Mouse (Mus musculus) left cerebral cortex, adult 11 months (tissue): Measurements from ENCODE around the gene Rpn2.

Source experiments
- DNase-seq: peaks from one replicate; pipeline ENCODE4 v3.0.0; 2022; ENCODE audit warnings: low spot score

Rpn2 gene

GRCm38 (mm10) chr2:157310963-157311637, 32.3 kb downstream of the Rpn2 start:
- DNase-seq, result no peak

DNA sequence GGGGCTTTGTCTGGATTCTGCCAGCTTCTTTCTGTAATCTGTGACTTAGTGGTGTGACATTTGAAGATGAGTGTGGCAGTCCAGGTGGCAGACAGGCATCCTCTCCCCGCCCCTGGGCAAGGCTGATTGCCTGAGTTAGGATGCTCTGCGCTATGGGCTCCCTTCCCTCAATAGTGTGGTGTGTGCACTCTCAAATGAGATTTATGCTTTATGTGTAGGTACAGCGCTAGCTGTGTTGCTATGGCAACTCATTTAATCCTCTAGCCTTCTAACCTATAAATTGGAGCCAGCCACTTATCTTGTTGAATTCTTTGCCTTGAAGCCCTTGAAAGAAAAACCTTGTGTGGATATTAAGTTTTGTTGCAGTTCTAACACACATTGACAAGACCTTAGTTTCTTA, 34.9 kb downstream of the Rpn2 start:
- no peak for DNase-seq

- DNase-seq, result no peak
These were observed 35.5 kb downstream of the Rpn2 start for GRCm38 (mm10) chr2:157314310-157314709.

DNA sequence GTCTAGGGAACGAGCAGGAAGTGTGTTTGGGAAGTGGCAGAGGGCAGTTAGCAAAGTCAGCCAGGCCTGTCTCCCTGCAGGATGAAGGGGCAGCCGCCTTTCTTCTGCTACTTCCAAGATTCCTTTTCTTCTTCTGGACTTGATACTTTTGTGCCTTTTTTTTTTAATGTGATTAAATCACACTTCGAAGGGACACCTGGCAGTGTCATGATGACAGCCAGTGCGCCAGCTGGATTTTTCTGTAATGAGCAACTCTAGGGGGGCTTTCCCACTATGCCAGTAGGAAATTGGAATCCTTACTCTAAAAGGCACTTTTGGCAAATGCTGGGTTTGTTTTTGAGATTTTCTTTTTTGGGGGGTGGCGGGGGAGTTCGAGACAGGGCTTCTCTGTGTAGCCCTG, 36.7 kb downstream of the Rpn2 start:
- no peak for DNase-seq

DNA sequence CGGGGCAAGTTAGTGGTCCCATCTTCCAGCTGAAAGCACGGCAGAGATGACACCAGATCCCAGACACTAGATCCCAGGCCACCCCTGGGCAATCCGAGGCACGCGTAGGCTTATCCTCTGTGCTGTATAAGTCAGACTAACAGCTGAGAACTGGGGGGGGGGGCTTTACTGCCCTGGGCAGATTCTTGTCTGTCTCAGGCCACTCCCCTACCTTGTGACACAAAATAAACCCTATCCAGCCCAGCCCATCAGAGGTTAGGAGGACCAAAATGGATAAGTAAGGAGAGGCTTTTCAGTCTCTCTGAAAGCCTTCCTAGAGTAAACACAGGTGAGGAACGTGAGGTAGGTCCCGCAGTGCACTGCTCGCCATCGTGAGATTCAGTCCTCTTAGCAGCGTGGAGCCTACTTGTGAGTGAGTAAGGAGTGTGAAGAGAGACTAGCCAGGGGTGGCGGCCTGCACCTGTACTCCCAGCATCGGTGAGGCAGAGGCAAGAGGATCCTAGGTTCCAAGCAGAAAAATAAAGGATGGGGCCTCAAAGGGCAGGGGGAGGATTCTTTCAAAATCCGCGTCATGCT, 37.6 kb downstream of the Rpn2 start:
- no peak for DNase-seq

GRCm38 (mm10) chr2:157317220-157317619, 38.4 kb downstream of the Rpn2 start:
- DNase-seq, result no peak

- no peak for DNase-seq
These were observed 41.3 kb downstream of the Rpn2 start for GRCm38 (mm10) chr2:157320135-157320534.

DNA sequence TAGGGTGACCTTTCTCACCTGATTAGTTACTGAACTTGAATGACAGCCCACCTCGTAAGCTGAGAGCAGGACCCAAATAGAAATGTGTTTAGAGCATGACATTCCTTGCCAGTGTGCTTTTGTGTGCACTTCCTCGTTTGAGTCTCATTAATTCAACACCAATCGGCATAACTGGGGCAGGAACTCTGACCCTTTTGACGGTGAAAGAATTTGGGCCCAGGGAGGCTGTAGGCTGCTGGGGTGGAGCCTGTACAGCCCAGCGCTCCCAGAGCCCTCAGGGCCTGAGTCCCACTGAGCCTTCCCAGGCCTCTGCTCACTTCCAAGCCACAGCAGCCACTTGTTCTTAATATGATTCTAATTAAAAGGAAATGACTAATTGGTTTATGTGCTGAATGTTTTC, 42.1 kb downstream of the Rpn2 start:
- no peak for DNase-seq

- DNase-seq, result no peak
These were observed 43.4 kb downstream of the Rpn2 start for GRCm38 (mm10) chr2:157322029-157322766.

DNA sequence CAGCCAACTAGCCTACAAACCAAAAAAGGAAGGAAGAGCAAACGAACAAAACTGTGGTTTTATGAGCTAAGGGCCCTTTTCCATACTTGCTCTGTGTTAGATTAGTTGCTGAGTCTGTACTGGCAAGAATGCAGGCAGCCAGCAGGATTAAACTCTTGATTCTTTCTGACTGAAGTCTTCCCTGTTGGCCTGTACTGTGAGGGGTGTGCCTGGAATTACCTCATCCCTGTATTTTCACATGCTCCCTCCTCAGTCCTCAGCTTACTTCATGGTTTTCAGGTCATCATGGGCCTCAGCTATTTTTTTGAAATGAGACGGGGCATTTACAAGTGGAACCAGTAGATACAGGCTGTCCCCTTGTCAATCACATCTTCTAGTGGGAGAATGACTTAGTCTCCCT, 46.4 kb downstream of the Rpn2 start:
- no peak for DNase-seq

DNA sequence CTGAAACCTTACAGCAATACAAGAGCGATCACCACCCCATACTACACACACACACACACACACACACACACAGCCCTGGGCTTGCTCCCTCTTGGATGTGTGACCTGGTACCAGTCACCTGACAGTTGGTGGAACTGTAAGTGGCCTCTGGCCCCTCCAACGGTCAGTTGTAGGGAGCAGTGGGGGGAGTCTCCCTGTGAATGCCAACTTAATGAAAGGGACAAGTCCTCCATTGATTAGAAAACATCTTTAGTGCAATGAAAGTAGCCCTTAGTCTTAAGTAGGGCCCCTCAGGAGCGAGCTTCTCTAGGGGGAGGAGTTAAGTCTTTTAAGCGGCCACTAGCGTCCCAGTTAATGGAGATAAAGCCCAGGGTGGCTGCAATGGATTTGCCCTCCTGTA, 49.3 kb downstream of the Rpn2 start:
- DNase-seq, result no peak

DNA sequence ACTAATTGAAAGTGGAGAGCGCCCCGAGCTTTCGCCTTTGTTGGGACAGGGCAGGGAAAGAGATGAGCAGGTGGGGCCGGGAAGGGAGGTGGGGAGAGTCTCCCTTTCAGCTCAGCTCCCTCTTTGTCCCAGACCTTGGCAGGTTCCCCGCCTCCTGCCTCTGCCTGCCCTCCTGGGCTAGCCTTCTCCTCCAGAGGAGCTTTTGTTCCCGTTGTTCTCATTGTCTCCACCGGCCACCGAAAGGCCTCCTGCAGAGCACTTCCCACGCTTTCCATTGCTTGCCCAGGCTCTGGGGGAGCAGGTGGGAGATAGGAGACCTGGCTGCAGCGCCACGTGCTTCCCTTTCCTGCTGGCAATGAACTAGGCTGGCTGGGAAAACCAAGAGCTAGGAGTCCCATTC, 49.8 kb downstream of the Rpn2 start:
- no peak for DNase-seq

DNA sequence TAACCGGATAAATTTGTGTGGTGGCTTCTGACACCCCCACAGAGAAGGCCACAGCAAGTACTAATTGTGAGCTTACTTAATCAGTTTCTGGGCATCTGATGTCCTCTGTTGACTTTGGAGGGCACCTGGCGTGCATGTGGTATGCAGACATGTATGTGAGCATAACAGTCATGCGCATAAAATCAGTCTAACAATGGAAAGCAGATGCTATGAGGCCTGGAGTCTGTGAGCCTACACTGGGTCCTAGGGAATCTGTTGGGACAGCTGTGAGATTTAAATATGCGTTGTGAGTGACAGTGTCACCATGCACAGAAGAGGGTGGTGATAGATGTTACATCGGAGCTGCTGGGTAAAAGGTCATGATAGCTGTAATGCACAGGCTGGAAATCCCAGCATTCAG, 53.2 kb downstream of the Rpn2 start:
- DNase-seq, result no peak

- DNase-seq, result peak; percentile 62
These were observed 59.8 kb downstream of the Rpn2 start for GRCm38 (mm10) chr2:157338663-157339062.

- DNase-seq, result no peak
These were observed 60.7 kb downstream of the Rpn2 start for GRCm38 (mm10) chr2:157339532-157339931.

DNA sequence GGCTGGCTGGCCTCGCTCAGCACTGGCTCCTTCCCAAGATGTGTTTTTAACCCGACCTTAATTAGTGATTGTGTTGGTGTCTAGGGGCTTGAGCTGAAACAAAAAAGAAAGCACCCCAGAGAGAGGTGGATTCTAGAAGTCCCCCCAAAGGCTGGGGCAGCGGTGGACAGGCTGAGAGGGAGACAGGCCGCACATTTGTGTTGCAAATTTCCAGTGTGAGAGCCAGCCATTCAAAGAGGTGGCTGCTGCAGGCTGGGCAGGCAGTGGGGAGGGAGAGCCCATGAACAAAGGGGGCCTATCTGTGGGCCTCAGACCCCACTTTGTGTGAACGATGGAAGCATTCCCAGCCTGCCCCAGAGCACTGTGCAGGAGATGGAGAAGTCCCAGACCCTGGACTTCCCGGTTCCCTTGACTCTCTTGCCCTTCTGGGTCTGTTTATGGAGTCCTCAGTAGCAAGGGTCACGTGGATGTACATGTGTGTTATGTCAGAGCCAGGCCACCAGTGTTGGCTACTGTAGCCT, 61.5 kb downstream of the Rpn2 start:
- DNase-seq, result peak; percentile 62

DNA sequence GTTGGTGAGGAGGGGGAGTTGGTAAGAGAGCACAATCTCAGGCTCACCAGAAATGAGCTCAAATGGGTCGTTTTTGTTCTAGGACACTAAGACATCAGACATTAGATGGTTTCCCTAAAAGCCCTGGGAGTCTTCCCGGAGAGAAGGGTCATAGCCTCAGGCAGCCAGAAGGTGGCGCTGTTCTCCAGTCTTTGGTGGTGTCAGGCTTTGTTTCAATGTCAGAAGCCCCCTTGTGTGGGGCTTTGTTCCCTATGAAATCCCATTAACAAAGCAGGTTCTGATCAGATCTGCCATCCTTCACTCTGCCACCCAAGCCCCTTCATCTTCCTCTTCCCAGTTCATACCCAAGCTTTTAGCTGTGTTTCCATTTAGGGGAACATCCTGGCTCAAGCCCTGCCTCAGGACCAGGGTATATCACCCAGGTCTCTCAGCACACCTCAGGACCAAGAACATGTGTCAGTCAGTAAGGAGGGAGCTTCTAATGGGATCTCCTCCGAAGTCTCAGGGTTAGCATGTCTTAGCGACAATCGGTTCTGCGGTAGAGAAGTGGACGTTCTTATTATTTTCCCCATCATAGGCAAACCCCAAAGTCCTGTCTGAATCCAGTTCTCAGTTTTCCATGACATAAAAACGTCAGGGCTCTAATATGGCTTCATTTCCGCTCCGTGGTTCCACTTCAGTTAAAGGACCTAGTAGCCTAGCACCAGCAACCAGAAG, 62.9 kb downstream of the Rpn2 start:
- peak; percentile 63 for DNase-seq

GRCm38 (mm10) chr2:157342328-157342926, 63.6 kb downstream of the Rpn2 start:
- no peak for DNase-seq

GRCm38 (mm10) chr2:157343337-157343736, 64.5 kb downstream of the Rpn2 start:
- DNase-seq, result no peak

DNA sequence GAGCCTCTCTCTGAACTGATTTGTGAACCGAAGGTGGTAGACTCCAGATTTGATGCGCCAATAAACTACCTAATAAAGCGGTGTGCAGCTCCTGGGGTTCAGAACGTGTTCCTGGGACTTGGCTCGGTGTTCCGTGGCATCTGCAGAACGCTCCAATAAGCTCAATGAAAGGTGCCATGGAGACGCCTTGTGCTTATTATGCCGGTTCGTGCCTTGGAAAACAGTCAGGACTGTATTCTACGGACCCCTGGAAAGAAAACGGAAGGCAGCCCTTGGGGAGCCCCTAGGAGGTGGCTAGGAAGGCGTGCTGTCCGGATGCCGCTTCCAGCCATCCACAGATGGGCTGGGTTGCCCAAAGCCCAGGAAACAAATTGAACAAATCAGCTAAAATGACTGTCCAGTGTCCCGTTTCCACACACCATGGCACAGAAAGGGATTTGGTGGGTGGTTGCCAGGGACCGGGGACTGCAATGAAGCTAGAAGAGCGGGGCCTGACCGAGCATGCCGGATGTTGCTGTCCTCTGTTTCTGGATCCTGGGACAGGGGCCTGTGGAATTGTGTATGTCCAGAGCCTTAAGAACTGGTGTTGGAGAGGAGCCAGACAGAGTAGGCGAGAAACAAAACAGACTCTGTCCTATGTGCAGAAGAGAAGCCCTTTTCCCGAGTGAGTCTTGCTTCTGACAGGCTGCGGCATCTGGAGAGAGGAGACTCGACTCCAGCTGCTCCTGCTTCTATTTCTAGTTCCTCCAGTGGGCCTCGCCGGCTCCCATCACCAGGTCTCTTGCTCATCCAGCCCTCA, 68.7 kb downstream of the Rpn2 start, which contains the start of gene Ghrh:
TSS of gene Ghrh (minus strand) at position 146 of the 799 bp plus-strand sequence.
- DNase-seq, result no peak

GRCm38 (mm10) chr2:157349121-157349778, 70.4 kb downstream of the Rpn2 start:
- no peak for DNase-seq
